Mouse (Mus musculus) WW6 (cell line): Measurements from ENCODE around the gene Znhit2.
"Not testable (repeated sequence)": the region's sequence is repeated elsewhere in the genome, so short reads cannot be mapped to it uniquely, and the experiment has no call there.

Source experiments
- DNase-seq: peaks from one replicate; pipeline ENCODE4 v3.0.0-alpha.2; 2013; ENCODE audit warnings: low read depth, low spot score

Gene Znhit2

GRCm38 (mm10) chr19:6061021-6061533 is at the start of gene Znhit2:
Gene Znhit2 (plus strand): TSS chr19:6061192.
- peak; percentile 75 for DNase-seq

DNA sequence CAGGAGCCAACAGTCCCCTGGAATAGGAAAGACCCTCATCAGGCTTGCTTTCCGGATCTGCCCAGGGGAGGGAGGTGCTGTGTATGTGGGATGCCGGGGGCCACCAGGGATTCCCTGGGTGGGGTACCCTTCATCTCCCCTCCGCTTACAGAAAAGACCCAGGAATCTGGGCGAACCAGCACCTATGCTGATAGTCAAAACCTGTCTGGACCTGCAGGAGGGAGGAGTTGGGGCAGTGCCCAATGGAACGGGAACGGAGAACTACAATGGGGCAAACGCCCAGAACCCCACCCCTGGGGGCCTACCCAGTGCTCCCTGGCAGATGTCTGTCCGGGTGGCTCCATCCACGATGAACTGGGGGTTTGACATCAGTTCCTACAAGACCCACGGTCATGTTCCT is 47.3 kb upstream of the Znhit2 start:
- no peak for DNase-seq

GRCm38 (mm10) chr19:6014991-6015510 is 45.9 kb upstream of the Znhit2 start:
- no peak for DNase-seq

- DNase-seq = no peak
These were observed 45.3 kb upstream of the Znhit2 start, which contains the start of gene Capn1 for GRCm38 (mm10) chr19:6015511-6016315. Gene Capn1 (minus strand): TSS chr19:6015897.

DNA sequence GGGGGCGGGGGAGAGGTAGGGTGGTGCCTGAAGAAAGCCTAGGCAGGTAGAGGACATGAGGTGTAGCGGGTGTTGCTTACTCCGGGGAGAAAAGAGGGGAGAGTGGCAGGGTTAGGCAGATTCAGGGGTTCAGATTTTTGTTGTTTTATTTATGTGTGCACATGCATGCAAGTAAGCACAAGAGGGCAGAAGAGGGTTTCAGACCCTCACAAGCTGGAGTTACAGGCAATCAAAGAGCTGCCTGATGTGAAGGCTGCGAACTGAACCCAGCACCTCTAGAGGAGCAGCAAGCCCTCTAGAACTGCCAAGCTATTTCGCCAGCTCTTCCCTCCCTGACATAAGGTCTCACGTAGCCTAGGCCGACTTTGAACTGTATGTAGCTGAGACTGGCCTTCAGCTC is 44.5 kb upstream of the Znhit2 start:
- DNase-seq = no peak

DNA sequence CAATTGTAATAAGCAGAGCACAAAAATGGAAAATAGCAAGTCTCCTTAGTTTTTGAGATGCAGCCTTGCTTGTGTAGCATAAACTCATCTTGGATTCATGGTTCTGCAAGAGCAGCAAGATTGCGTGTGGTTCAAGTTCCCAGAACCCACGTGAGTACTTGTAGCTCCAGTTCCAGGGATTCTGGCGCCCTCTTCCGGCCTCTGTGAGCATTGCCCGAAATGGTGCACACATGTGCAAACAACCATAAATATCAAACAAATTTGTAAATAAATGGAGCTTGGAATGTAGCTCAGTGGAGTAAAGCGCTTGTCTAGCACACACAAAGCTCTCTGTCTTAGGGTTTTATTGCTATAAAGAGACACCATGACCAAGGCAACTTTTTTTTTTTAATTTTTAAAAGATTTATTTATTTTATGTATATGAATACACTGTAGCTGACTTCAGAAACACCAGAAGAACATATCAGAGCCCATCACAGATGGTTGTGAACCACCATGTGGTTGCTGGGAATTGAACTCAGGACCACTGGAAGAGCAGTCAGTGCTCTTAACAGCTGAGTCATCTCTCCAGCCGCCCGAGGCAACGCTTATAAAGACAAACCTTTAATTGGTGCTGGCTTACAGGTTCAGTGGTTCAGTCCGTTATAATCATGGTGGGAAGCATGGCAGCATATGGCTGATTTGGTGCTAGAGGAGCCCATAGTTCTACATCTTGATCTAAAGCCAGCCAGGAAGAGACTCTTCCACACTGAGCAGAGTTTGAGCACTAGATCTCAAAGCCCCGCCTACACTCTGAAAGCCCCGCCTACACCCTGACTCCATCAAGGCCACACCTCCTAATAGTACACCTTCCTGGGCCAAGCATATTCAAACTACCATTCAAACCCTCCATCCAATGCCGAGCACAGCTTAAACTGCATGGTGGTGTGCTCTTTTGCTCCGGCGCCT is 42.6 kb upstream of the Znhit2 start:
- no peak for DNase-seq

- no peak for DNase-seq
These were observed 40.7 kb upstream of the Znhit2 start for GRCm38 (mm10) chr19:6020276-6020675.

DNA sequence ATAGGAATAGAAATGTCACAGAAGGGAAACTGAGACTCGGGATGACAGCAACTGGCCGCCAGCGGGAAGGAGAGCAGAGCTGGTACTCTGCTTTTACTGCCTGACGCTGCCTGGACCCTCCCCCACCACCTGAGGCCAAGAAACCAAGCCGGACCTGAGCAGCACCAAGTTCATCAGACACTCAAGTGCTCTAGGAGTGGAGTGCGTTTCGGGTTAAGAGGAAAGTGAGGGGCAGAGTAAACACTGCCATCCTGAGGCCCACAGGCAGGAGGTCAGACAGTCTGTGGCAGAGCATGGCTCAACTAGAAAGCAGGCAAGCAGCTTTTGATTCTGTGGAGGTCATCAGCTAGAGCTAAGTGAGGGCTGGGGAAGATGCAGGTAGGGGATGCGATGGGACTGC is 37.9 kb upstream of the Znhit2 start:
- no peak for DNase-seq

GRCm38 (mm10) chr19:6023930-6024329 is 37.1 kb upstream of the Znhit2 start:
- DNase-seq = no peak

DNA sequence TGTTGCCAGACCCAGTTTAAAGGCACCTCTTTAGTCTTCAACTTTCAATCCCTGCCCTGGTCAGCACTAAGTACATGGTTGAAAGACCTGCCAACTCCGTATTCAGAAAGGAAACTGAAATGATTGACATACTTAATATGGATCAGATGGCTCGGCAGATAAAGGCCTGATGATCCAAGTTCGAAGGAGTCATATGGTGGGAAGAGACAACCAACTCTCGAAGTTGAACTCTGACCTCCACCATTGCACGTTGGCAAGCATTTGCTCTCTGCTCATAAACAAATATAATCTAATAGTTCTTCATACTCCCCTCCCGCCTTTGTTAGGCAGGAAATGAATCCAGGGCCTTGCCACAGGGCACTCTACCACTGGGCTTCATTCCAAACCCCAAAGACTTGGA is 32.0 kb upstream of the Znhit2 start:
- no peak for DNase-seq

GRCm38 (mm10) chr19:6029426-6029825 is 31.6 kb upstream of the Znhit2 start:
- no peak for DNase-seq

DNA sequence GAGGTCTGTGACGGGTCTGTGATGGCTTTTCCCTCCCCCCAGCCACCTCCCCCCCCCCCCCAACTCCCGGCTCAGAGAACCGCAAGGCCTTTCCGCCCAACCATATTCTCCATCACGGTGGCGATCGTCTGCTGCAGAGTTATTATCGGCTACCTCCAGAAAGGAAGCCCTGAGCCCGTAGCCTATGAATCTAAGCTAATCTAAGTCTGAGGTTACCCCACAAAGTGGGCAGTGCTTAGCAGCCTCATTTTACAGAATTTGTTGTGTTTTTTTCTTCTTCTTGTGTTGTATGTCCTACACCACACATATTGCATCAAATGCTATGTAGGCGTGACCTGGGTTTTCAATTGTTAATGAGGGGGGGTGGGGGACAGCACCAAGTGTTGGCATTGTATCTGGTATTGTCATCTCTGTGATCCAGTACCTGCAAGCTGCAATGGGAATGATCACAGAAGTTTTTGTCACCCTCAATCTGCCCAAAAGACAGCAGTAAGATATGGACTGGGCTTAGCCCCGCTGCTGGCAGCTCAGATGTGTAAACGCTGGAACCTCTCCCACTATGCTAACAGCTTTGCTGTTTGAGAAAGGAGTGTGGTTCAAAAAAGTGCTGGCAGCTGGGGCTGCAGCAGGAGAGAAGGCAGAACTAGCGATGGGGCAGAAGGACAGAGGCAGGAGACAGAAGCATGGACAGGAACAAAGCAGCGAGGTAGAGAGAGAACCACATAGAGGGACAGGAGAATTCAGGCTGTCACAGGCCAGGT is 30.3 kb upstream of the Znhit2 start:
- no peak for DNase-seq

DNA sequence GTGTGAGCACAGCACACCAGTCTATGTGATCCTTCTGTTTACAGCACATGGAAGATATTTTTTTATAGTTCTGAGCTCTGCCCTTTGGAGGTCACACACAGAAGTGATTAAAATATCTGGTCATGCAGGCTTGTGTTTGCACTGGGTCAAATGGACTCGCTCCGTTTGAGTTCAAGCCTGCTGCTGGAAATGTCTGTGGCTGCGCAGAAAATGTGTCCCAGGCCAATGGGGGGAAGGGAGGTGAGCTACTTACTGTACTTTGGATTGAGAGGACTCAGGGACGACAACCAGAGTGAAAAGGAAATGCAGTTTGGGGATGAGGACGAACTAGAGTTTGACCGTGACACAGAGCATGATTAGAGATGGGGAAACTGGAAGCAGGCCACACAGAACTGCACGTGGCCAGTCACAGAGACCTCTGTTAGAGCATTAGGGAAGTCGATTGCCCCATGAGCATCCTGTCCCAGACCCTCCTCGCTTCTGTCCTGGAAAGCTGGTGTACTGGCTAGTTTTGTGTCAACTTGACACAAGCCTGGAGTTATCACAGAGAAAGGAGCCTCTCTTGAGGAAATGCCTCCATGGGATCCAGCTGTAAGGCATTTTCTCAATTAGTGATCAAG is 24.9 kb upstream of the Znhit2 start:
- DNase-seq = no peak

DNA sequence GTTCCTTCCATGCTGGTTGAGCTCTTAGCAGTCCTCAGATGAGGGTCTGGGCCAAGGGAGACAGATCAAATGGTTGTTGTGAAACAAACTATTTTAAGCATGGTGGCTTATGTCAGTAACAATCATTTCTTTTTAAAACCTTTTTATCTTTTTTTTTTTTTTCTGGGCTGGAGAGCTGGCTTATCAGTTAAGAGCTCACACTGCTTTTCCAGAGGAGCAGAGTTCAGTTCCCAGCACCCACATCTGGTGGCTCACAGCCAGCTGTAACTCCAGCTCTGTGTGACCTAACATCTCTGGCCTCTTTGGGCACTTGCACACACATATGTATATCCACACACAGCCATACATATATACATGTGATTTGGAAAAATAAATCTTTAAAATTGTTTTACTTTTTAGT is 23.3 kb upstream of the Znhit2 start:
- no peak for DNase-seq

DNA sequence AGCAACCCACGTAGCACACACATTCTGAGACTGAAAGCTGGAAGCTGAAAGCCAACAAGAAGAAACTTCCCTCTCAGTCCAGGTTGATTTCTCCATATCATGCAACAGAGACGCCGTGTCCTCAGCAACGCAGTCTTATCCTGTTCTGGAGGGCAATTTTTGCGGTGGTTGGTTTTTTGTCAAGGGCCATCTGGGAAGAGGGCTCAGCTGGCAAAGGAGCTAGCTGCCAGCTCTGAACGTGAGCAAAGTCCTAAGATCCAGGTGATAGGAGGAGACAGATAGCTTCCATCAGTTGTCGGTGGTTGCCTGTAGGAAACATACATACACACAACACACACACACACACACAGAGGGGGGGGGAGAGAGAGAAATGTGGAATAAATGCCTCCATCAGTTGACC is 22.7 kb upstream of the Znhit2 start:
- DNase-seq = no peak

- DNase-seq = no peak
These were observed 21.0 kb upstream of the Znhit2 start for GRCm38 (mm10) chr19:6040002-6040401.

DNA sequence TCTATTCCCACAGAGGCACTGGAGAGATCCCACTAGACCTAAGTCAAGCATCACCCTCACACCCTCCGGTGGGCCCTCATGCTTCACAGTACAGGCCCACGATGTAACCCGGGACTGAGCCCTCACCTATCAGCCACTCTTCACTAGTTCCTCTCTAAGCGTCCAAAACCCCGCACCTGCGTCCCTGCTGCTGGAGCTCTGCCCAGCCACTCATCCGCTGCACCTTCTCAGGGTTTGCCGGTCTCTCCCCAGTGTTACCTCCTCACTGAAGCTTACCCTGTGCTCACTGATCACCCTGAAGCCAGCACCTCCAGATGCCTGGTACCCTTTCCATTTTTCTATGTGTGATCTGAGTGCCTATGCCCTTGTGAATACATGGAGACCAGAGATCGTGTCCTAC is 18.7 kb upstream of the Znhit2 start:
- DNase-seq = no peak

DNA sequence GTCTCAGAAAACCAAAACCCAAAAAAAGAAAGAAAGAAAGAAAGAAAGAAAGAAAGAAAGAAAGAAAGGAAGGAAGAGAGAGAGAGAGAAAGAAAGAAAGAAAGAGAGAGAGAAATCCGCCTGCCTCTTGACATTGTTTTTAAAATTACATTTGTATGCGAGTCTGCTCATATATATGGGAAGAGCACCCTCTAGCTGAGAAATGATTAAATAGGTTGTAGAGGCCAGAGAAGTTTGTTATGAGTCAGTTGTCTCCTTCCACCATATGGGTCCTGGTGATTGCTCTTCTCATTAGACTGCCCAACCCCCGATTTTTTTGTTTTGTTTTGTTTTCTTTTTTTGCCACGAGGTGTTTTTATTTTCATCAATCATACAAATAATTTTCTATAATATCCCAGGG is 16.9 kb upstream of the Znhit2 start:
- not testable (repeated sequence) for DNase-seq

DNA sequence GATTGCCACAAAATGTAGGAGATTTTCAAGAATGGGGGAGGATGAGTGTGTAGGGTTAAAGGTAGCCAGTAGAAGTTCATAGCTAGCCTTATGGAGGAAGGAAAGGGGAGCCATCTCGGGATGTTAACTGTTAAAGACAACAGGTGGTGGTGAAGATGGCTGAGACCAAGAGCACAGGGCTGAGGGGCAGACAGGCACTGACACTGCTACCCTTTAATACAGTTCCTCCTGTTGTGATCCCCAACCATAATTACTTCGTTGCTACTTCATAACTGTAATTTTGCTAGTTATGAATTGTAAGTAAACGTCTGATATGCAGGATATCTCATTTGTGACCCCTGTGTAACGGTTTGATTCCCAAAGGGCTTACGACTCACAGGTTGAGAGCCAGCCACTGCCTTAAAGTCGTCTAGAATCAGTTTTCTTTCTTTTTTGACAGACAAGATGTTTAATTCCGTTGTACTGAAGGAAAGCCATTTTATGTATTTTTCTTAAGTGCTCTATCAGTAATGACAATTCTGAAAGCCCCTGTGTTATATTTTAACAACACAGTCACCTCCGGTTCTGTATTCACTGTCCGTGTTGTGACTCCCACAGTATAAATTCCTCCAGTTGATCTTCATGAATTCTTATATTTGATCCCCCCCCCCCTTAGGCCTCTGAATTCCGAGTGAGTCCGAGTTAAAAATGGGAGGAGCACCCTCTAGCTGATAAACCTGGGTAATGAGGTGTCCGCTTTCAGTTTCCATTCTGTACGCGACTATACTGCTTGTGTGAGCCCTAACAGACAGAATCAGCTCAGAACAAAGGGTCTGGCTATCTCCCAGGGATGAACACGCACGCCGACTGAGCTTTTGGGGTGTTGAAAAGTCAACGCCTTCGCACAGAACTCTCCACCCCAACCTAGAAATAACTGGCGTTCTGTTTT is 15.4 kb upstream of the Znhit2 start:
- no peak for DNase-seq
